Mouse (Mus musculus) neutrophil, adult 83 days (primary cell): ENCODE results near the gene Hoxb5. TPM values are rescaled to one million over a fixed set of nuclear protein-coding genes. Genes with fewer than 3 reads are reported as not detected.

Source experiments
- total RNA-seq, 2 experiments: library from RNA; stranded (reverse); gene quantifications; one replicate each; pipeline ENCODE4 v1.2.4; 2023

Gene Hoxb5
- total RNA-seq: not detected

DNA sequence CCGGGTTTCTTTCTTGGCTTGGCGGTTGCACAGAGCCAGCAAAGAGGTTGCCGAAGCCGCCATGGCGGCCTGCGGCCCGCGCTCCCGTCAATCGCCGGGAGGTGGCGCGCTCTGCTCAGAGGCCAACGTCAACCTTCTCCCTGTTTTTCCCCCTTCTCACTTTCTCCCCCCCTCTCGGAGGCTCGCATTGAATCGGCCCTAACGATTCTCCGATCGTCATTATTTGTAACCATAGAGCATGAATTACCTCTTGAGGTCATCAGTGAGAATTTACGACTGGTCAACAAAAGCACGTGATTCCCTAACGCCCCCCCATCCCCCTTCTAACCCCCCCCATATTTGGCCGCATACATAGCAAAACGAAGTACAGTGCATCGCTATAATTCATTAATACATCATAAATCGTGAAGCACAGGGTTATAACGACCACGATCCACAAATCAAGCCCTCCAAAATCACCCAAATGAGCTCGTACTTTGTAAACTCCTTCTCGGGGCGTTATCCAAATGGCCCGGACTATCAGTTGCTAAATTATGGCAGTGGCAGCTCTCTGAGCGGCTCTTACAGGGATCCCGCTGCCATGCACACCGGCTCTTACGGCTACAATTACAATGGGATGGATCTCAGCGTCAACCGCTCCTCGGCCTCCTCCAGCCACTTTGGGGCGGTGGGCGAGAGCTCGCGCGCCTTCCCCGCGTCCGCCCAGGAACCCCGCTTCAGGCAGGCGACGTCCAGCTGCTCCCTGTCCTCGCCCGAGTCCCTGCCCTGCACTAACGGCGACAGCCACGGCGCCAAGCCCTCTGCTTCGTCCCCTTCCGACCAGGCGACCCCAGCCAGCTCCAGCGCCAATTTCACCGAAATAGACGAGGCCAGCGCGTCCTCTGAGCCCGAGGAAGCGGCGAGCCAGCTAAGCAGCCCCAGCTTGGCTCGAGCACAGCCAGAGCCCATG is at the start of gene Hoxb5:
TSS of gene Hoxb5 (plus strand) at position 186 of the 949 bp plus-strand sequence.

DNA sequence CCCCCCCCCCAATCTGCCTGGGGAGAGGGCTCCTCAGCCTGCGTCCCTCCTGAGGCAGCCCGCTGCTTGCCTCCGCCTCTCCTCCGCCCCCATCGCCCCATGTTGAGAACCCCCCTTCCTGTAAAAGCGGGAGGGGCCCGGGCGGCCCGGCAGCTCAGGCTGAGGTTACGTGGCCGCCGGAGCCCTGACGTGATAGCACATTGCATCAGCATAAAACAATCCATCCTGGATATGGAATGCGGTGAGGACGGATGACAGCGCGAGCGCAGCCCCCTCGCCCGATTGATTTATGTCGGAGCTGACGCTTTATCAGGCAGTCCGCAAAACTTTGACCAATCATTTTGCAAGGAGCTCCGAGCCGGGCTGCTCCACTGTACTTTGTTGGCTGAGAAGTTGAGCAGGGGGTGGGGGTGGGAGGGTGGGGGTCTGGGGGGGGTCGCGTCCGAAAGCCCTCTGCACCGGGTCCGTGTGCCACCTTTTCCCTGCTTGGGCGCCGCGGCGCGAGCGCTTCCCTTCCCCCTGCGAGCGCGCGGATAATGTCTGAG is 32.1 kb upstream of the Hoxb5 start, which contains the start of gene Hoxb9:
TSS of gene Hoxb9 (plus strand) at position 462 of the 545 bp plus-strand sequence.

DNA sequence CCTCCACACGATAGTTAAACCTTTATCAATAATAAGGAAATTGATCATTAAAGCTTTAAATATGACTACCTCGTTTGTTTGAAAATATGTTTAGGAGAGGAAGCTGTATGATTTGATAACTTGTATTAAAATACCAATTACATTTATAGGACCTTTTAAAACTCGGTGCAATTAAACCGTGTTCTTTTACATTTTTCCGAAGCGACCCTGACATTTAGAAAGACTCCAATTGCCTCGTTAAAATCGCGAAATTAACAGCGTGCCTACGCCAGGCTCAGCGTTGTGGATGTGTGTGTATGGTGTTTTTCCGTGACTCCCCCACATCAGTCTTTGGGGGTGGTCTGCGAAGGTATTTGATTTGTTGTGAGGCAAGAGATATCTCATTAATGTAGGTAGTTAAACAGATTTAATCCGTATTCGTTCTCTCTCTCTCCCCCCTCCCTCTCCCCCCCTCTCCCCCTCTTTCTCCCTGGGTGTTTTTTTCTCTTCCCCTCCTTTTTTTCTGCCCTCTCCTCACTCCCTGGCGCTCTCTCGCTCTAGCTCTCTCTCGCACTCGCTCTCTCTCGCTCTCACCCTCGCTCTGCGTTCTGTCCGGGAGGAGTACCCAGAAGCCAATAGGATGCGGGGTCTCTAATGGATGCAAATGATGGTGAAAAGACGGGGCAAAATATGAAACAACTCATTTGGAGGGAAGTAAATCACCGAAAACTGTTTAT is 21.1 kb upstream of the Hoxb5 start, which contains the start of gene Hoxb8:
TSS of gene Hoxb8 (plus strand) at position 51 of the 716 bp plus-strand sequence.

DNA sequence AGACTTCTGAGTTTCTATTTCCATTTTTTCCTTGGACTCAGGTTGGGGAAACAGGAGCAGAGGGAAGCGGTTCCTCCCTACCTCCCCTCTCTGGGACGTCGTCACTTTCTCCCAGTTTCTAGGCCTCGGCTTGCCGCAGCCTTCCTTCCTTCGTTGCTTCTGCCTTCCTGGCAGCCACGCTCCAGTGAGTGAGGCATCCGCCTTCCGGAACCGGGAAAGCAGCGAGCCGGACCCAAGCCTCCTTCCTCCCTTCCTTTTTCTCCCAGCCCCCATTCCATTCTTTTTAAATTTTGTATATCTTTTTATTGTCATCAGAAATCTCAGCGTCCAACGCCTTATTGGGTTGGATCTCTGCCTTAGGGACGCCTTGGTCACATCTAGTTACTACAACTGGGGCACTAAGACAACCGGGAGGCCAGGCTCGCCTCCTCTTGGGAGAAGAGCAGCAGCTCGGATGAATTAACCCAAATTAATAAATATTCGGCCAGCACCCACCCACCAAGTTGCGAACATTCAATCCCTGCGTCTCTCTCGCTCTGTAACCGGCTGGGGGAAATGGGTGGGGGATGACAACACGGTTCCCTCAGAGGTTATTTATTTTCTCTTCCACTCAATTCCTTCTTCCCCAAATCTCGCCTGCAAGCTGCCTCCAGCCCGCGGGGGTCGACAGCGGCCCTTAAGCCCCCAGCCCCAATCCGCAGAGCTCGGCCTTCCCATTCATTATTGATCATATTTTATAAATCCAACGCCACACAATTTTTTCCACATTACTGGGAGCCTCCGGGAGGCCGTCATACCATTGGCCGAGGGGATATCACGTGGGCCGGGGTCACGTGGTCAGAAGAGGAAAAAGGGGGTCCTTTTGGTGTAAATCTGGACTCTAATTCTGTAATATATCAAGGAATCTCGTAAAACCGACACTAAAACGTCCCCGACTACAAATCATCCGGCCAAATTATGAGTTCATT is 17.1 kb upstream of the Hoxb5 start, which contains the start of gene Hoxb7:
TSS of gene Hoxb7 (plus strand) at position 853 of the 968 bp plus-strand sequence.

DNA sequence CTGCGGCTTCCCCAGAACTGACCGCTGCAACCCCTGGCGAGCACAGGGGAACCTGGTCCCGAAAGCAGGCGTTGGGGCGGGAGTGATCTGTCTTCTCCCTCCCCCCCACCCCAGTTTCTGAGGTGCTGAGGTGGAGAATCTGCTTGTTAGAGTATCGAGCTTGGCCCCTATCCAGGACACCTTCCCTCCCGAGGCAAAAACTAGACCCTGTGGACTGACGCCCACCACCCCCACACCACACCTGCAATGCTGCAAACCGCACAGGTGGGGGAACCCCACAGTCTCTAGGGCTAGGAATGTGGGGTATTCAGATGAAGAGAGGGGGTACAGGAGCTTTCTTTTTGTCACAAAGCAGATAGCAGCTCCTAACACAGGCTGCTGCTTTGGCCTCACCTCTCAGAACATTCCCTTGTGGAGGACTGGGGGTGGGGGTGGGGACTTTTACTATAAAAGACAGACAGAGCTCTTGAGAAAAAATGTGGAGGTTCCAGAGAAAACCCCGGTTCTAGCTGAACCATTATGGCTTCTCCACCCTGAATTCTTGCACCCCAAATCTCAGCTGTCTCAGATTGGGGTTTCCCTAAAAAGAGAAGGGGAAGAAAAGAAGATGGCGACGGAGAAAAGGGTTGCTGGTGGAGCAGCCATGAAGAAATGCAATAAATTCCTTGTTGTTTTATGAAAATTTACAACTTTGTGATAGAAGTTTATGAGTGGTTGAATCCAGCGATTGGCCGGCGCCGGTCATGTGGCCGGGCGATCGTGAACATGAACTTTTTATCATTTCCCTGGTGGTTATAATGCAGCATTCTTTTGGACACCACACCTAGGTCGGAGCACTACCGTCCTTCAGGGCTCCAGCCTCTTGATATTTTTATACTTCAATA is 11.2 kb upstream of the Hoxb5 start, which contains the start of gene Hoxb6:
TSS of gene Hoxb6 (plus strand) at position 796 of the 884 bp plus-strand sequence.

DNA sequence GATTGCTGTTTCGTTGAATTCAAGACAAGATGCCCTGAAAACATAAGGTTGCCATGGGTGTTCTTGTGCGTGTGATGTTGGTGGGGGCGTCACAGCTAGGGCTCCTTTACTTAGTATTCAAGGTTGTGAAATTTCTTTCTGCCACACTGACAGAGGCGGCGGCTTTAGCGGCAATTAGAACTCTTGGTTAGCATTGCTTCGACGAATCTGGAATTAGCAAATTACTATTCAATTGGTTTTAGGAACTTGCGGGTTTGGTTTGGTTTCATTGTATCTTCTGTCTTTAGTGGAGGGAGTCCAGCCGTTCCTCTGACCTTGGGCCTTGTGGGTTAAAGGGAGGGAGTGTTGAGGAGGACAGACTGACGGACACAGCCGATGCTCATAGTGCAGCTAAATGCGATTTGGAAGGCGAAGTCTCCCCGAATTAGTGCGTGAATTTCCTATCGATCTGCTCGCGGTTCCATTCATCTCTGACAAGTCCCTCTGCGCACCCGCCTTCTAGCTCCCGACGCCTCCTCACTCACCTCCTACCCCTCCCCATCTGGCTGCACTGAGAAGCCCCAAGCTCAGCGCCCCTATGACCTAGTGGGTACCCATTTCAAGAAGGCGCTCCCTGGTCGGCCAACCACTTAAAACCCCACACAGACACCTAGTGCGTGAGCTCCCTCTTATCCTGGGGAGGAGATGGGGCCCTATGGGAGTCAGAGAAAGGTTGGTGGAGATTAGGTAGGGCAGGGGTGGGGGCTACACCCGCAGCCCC is 14.7 kb downstream of the Hoxb5 start, which contains the start of gene Hoxb4:
TSS of gene Hoxb4 (plus strand) at position 660 of the 760 bp plus-strand sequence.

DNA sequence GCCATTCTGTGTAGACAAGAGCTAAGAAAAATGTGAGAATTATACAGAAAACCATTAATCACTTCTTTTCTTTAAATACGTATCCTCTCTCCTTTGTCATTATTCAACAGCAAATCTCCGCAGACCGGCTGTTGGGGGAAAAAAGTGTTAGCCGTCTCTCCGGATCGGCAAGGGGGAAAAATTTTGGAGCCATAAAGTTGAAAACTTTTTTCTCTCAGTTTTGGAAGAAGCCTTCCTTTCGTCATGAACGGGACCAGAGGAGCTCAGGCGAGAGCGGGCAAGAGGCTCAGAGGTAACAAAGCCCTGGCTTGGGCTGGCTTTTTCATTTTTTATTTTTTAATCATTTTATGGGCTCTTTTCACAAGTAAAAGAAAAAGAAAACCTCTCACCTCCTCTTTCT is 20.0 kb downstream of the Hoxb5 start, which contains the start of gene Hoxb3:
TSS of gene Hoxb3 (plus strand) at position 173 of the 400 bp plus-strand sequence.

DNA sequence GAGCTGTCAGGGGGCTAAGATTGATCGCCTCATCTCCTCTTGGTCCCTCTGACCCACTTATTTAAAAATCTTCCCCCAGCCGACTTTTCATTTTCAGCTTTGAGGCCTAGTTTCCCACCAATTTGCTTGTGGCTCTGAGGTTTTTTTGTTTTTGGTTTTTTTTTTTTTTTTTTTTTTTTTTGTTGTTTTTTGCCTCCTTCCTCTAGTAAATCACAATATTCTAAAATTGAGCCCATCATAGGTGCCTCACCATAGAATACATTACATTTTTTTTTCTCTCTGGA is 47.1 kb downstream of the Hoxb5 start, which contains the start of gene Hoxb2:
TSS of gene Hoxb2 (plus strand) at position 185 of the 284 bp plus-strand sequence.

Other genes starting within 250 kb of the Hoxb5 start
- gene Ube2z, start 237.9 kb upstream of the Hoxb5 start, total RNA-seq: 10 to 100 TPM; 30.2 to 32.2 TPM
- 100 to 1,000 TPM in 1 of 2 experiments, 10 to 100 TPM in 1; 94.9 to 107 TPM for gene Atp5g1, start 227.7 kb upstream of the Hoxb5 start, total RNA-seq
- gene Calcoco2, start 191.4 kb upstream of the Hoxb5 start, total RNA-seq: not detected
- not detected for gene Ttll6, start 169.6 kb upstream of the Hoxb5 start, total RNA-seq
- gene Hoxb13, start 109.0 kb upstream of the Hoxb5 start, total RNA-seq: not detected
- gene Hoxb9, start 31.9 kb upstream of the Hoxb5 start, total RNA-seq: not detected
- not detected for gene Hoxb8, start 21.4 kb upstream of the Hoxb5 start, total RNA-seq
- gene Hoxb7, start 16.7 kb upstream of the Hoxb5 start, total RNA-seq: not detected
- gene Hoxb6, start 10.9 kb upstream of the Hoxb5 start, total RNA-seq: not detected
- gene Hoxb4, start 14.9 kb downstream of the Hoxb5 start, total RNA-seq: 1 to 10 TPM; 2.2 to 5.1 TPM
- gene Hoxb3, start 20.0 kb downstream of the Hoxb5 start, total RNA-seq: 1 to 10 TPM in 1 of 2 experiments, under 1 TPM in 1; 0.99 to 1.7 TPM
- gene Hoxb2, start 47.2 kb downstream of the Hoxb5 start, total RNA-seq: not detected
- 1 to 10 TPM in 1 of 2 experiments, under 1 TPM in 1; 0.70 to 1.1 TPM for gene Hoxb1, start 62.4 kb downstream of the Hoxb5 start, total RNA-seq
- gene Skap1, start 161.3 kb downstream of the Hoxb5 start, total RNA-seq: 1 to 10 TPM in 1 of 2 experiments, under 1 TPM in 1; 0.72 to 1.2 TPM